Mouse (Mus musculus): ENCODE results near the gene Yeats4.

DNA sequence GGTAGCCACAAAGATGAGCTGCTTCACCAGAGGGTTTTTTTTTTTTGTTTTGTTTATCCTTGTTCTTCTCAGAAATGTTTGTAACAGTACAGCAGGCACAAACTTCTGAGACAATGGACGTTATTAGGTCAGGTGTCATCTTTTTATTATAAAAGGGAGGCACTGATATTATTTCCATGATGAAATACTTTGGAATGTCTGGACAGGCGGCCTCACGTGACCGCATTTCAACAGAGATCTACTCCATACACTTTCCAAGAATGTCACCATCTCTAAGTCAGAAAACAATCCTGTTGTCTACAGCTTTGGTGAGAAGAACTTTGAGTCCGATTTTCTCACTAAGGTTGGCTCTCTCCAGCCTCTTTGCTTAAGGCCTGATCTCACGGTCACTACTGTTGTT is 13.3 kb downstream of the Yeats4 start:
- TF ChIP-seq CTCF (IDR thresholded peaks at IDR 0.05; ENCODE audit: borderline replicate concordance, insufficient read depth, low read length), result no peak
- no peak for TF ChIP-seq POLR2A (IDR thresholded peaks at IDR 0.05; ENCODE audit: low read depth, low read length)
